Mouse (Mus musculus) mouse trophoblast stem cell (cell line): Measurements from ENCODE around the gene Kdm2b.

Experiments
- in situ Hi-C, 2 experiments: fragments of 300-500 bp; cut with MseI, MboI; formaldehyde crosslinking; loops; 2 replicates in 1 of 2; 3 replicates in 1 of 2; pipeline ENCODE4 v1.15.1; 2025

The Kdm2b gene

GRCm38 (mm10) chr5:122927703-122928102 is 61.9 kb downstream of the Kdm2b start:
- in situ Hi-C loops = no loop called here

- in situ Hi-C loops = no loop called here
These were observed 62.5 kb downstream of the Kdm2b start for GRCm38 (mm10) chr5:122927092-122927491.

- in situ Hi-C loops = no loop called here
These were observed 63.3 kb downstream of the Kdm2b start for GRCm38 (mm10) chr5:122926341-122926740.

- in situ Hi-C loops = no loop called here
These were observed 64.1 kb downstream of the Kdm2b start for GRCm38 (mm10) chr5:122925534-122925958.

- in situ Hi-C loops = no loop called here
These were observed 65.7 kb downstream of the Kdm2b start for GRCm38 (mm10) chr5:122923871-122924465.

- in situ Hi-C loops = no loop called here
These were observed 67.7 kb downstream of the Kdm2b start for GRCm38 (mm10) chr5:122921941-122922340.

- in situ Hi-C loops = no loop called here
These were observed 69.1 kb downstream of the Kdm2b start for GRCm38 (mm10) chr5:122920557-122920956.

GRCm38 (mm10) chr5:122917982-122918711 is 71.5 kb downstream of the Kdm2b start:
- in situ Hi-C loops = no loop called here

- in situ Hi-C loops = no loop called here
These were observed 73.5 kb downstream of the Kdm2b start for GRCm38 (mm10) chr5:122916147-122916546.

GRCm38 (mm10) chr5:122912863-122913262 is 76.8 kb downstream of the Kdm2b start:
- in situ Hi-C loops = no loop called here

- in situ Hi-C loops = no loop called here
These were observed 80.1 kb downstream of the Kdm2b start for GRCm38 (mm10) chr5:122909481-122909880.

- in situ Hi-C loops = no loop called here
These were observed 81.6 kb downstream of the Kdm2b start for GRCm38 (mm10) chr5:122908001-122908400.

- in situ Hi-C loops = no loop called here
These were observed 82.4 kb downstream of the Kdm2b start for GRCm38 (mm10) chr5:122907182-122907581.

- in situ Hi-C loops = no loop called here
These were observed 86.5 kb downstream of the Kdm2b start for GRCm38 (mm10) chr5:122903165-122903564.

- in situ Hi-C loops = no loop called here
These were observed 87.4 kb downstream of the Kdm2b start for GRCm38 (mm10) chr5:122902228-122902627.

- in situ Hi-C loops = no loop called here
These were observed 88.0 kb downstream of the Kdm2b start for GRCm38 (mm10) chr5:122901666-122902065.

GRCm38 (mm10) chr5:122901179-122901578 is 88.4 kb downstream of the Kdm2b start:
- in situ Hi-C loops = no loop called here

GRCm38 (mm10) chr5:122900558-122901171 is 89.0 kb downstream of the Kdm2b start:
- in situ Hi-C loops = no loop called here

- in situ Hi-C loops = no loop called here
These were observed 89.7 kb downstream of the Kdm2b start for GRCm38 (mm10) chr5:122899777-122900557.

- in situ Hi-C loops = no loop called here
These were observed 90.5 kb downstream of the Kdm2b start for GRCm38 (mm10) chr5:122898963-122899776.

- in situ Hi-C loops = no loop called here
These were observed 91.5 kb downstream of the Kdm2b start for GRCm38 (mm10) chr5:122898153-122898552.
